Mouse (Mus musculus): Measurements from ENCODE around the gene Egflam. TPM values are rescaled to one million over a fixed set of nuclear protein-coding genes. Genes with fewer than 3 reads are reported as not detected.

The Egflam gene
- polyA plus RNA-seq (2017; shearing (Covaris generic)) = not detected

DNA sequence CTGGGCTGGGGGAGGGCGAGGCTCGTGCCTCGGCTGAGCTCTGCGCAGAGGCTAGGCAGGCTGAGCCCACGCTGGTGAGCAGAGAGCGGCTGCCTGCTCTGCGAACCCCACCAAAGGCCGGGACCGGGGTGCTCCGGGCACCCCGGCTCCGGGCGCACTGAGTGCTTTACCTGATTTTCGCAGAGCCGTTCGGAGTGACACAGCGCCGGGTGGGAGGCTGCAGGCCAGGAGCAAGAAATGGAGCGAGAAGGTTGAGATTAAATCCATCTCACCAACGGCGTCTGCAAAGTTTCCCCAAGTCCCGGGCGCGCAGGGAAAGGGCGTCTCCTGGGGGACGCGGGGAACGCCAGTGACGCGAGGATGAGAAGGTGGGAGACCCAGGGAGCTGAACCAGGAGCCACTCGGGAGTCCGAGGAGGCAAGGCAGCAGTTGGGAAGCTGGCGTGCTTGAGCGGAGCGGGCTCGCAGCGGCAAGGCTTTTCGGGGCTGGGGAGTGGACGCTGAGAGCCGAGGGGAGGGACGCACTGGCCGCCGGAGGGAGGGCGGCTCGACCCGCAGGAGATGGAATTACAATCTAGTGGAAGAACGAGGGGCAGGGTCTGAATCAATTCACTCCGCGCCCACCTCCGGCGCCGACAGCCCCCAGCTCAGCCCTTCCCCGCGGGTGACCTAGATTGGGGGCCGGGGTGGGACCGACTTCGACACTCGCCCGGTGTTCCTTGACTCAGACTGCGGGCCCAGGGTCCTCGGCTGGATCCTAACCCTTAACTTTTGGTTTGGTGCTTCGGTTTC lies at the start of gene Egflam:
TSS of gene Egflam (minus strand) at position 578 of the 791 bp plus-strand sequence.

